Mouse (Mus musculus) left cerebral cortex, adult 18-20 months (tissue): ENCODE measurements at regions not wholly inside any gene's neighbourhood (a gene's known extent, or its start where the extent isn't known, plus 50 kb on each side); places are given as distances from the start of the nearest gene placed in this dataset.

Source experiments
- DNase-seq, 2 experiments: peaks; one replicate each; pipeline ENCODE4 v3.0.0; 2021 to 2022; ENCODE audit warnings: low spot score in 2 of 2, mixed read lengths in 1 of 2

DNA sequence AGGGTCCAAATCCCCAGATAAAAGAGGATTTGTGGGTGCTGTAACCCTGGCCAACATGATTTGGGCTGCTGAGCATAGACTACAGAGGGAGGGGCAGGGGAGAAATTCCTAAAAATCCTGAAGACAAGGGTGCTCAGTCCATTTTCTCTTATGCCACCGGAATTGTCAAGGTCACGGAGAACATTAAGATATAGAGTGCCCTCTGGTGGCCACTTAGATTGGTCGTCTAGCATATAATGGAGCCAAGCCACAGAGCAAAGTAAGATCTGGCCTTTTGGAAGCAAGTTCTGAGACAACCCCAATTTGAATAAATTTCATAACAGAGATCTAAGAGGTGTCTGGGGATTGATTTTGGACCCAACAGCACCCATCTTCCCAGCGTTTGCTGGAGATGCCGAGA is 250.0 kb downstream of the Prr32 start:
- peak in 1 of 2 experiments; percentile 3 for DNase-seq
